Mouse (Mus musculus): Measurements from ENCODE around the gene Kcnma1. TPM values are rescaled to one million over a fixed set of nuclear protein-coding genes. Genes with fewer than 3 reads are reported as not detected.

Gene Kcnma1
- total and polyA plus RNA-seq, 3 experiments: not detected

- no peak for TF ChIP-seq USF2 (IDR thresholded peaks at IDR 0.05; ENCODE audit: borderline replicate concordance in 1 of 2, insufficient read depth in 1 of 2, low read depth in 1 of 2, low read length in 2 of 2)
- TF ChIP-seq UBTF (IDR thresholded peaks at IDR 0.05; ENCODE audit: borderline replicate concordance, insufficient read depth, low read depth, low read length): no peak
- no peak for TF ChIP-seq RAD21 (IDR thresholded peaks at IDR 0.05; ENCODE audit: low read depth, low read length)
- TF ChIP-seq MYC (IDR thresholded peaks at IDR 0.05; ENCODE audit: low read depth, low read length): no peak
Observed at GRCm38 (mm10) chr14:23908564-23908963, 105.7 kb downstream of the Kcnma1 start (continued).

GRCm38 (mm10) chr14:23902636-23903279 is 111.5 kb downstream of the Kcnma1 start:
- no peak for DNase-seq (ENCODE audit: low read depth, low spot score)
- TF ChIP-seq GABPA (IDR thresholded peaks at IDR 0.05; ENCODE audit: low read depth, low read length) (no peak), POLR2A (IDR thresholded peaks at IDR 0.05; ENCODE audit: control insufficient read depth in 1 of 2, insufficient read depth in 1 of 2, low read depth in 1 of 2, low read length in 2 of 2, poor library complexity in 1 of 2) (no peak), TBP (IDR thresholded peaks at IDR 0.05; ENCODE audit: low read depth, low read length) (no peak), ZKSCAN1 (IDR thresholded peaks at IDR 0.05; ENCODE audit: low read depth, low read length) (no peak), ZC3H11A (IDR thresholded peaks at IDR 0.05; ENCODE audit: low read depth, low read length) (no peak), ELF1 (IDR thresholded peaks at IDR 0.05; ENCODE audit: low read depth, low read length) (no peak), HCFC1 (IDR thresholded peaks at IDR 0.05; ENCODE audit: low read depth, low read length) (no peak), EP300 (IDR thresholded peaks at IDR 0.05; ENCODE audit: low read depth in 1 of 2, low read length in 2 of 2) (no peak)
- Histone ChIP-seq H3K27me3 (ENCODE audit: control insufficient read depth in 1 of 2, insufficient read depth in 2 of 2, low read length in 2 of 2) (no peaks in the 10 kb centered on the region), H3K9ac (ENCODE audit: control insufficient read depth, low read depth, low read length, poor library complexity, severe bottlenecking) (no peak overlapping the region), H3K4me3 (ENCODE audit: control insufficient read depth in 1 of 2, insufficient read depth in 1 of 2, low read depth in 2 of 2, low read length in 2 of 2) (no peak overlapping the region), H3K4me1 (ENCODE audit: control insufficient read depth in 1 of 2, insufficient read depth in 2 of 2, low read length in 2 of 2) (no peaks in the 10 kb centered on the region), H3K27ac (ENCODE audit: control insufficient read depth, low read depth, low read length) (no peak overlapping the region), H3K79me2 (ENCODE audit: control insufficient read depth, insufficient read depth, low read length, poor library complexity) (no peaks in the 10 kb centered on the region), H3K9me3 (replicated peaks; ENCODE audit: insufficient read depth, low read length) (no peaks in the 10 kb centered on the region), H3K36me3 (ENCODE audit: control insufficient read depth in 1 of 2, insufficient read depth in 2 of 2, low read length in 2 of 2) (no peaks in the 10 kb centered on the region)

- no peaks in the 10 kb centered on the region for H3K4me1 ChIP-seq (ENCODE audit: control insufficient read depth in 1 of 2, insufficient read depth in 2 of 2, low read length in 2 of 2)
- H3K9me3 ChIP-seq (replicated peaks; ENCODE audit: insufficient read depth, low read length): no peaks in the 10 kb centered on the region
- H3K27me3 ChIP-seq (ENCODE audit: control insufficient read depth in 1 of 2, insufficient read depth in 2 of 2, low read length in 2 of 2): no peaks in the 10 kb centered on the region
- no peak overlapping the region for H3K27ac ChIP-seq (ENCODE audit: control insufficient read depth, low read depth, low read length)
- DNase-seq (ENCODE audit: low read depth, low spot score): no peak
- H3K36me3 ChIP-seq (ENCODE audit: control insufficient read depth in 1 of 2, insufficient read depth in 2 of 2, low read length in 2 of 2): no peaks in the 10 kb centered on the region
- H3K9ac ChIP-seq (ENCODE audit: control insufficient read depth, low read depth, low read length, poor library complexity, severe bottlenecking): no peak overlapping the region
- no peak overlapping the region for H3K4me3 ChIP-seq (ENCODE audit: control insufficient read depth in 1 of 2, insufficient read depth in 1 of 2, low read depth in 2 of 2, low read length in 2 of 2)
- H3K79me2 ChIP-seq (ENCODE audit: control insufficient read depth, insufficient read depth, low read length, poor library complexity): no peaks in the 10 kb centered on the region
- no peak for TF ChIP-seq POLR2A (IDR thresholded peaks at IDR 0.05; ENCODE audit: control insufficient read depth in 1 of 2, insufficient read depth in 1 of 2, low read depth in 1 of 2, low read length in 2 of 2, poor library complexity in 1 of 2)
- no peak for TF ChIP-seq CTCF (IDR thresholded peaks at IDR 0.05 in 2 of 3, conservative IDR thresholded peaks at IDR 0.05 in 1 of 3; ENCODE audit: control insufficient read depth in 1 of 3, insufficient read depth in 1 of 3, low read depth in 2 of 3, low read length in 3 of 3, poor library complexity in 1 of 3, severe bottlenecking in 1 of 3)
- no peak for TF ChIP-seq GABPA (IDR thresholded peaks at IDR 0.05; ENCODE audit: low read depth, low read length)
- no peak for TF ChIP-seq BHLHE40 (IDR thresholded peaks at IDR 0.05; ENCODE audit: borderline replicate concordance, low read depth, low read length)
- TF ChIP-seq MAX (IDR thresholded peaks at IDR 0.05; ENCODE audit: low read length): no peak
- no peak for TF ChIP-seq NELFE (IDR thresholded peaks at IDR 0.05; ENCODE audit: low read depth, low read length)
- TF ChIP-seq ZC3H11A (IDR thresholded peaks at IDR 0.05; ENCODE audit: low read depth, low read length): no peak
- TF ChIP-seq CHD2 (IDR thresholded peaks at IDR 0.05; ENCODE audit: low read length): no peak
- no peak for TF ChIP-seq ZNF384 (IDR thresholded peaks at IDR 0.05; ENCODE audit: low read depth, low read length)
- TF ChIP-seq POLR2AphosphoS2 (IDR thresholded peaks at IDR 0.05; ENCODE audit: low read length): no peak
- no peak for TF ChIP-seq ZMIZ1 (IDR thresholded peaks at IDR 0.05; ENCODE audit: low read depth, low read length)
- TF ChIP-seq KAT2A (conservative IDR thresholded peaks at IDR 0.05; ENCODE audit: low read depth, low read length): no peak
- TF ChIP-seq MYC (IDR thresholded peaks at IDR 0.05; ENCODE audit: low read depth, low read length): no peak
- TF ChIP-seq TAL1 (IDR thresholded peaks at IDR 0.05; ENCODE audit: low read length): no peak
- TF ChIP-seq SMC3 (IDR thresholded peaks at IDR 0.05; ENCODE audit: low read depth, low read length): no peak
- TF ChIP-seq MXI1 (IDR thresholded peaks at IDR 0.05; ENCODE audit: low read depth, low read length): no peak
- no peak for TF ChIP-seq UBTF (IDR thresholded peaks at IDR 0.05; ENCODE audit: borderline replicate concordance, insufficient read depth, low read depth, low read length)
- no peak for TF ChIP-seq MAZ (IDR thresholded peaks at IDR 0.05; ENCODE audit: low read depth, low read length)
- TF ChIP-seq USF2 (IDR thresholded peaks at IDR 0.05; ENCODE audit: borderline replicate concordance in 1 of 2, insufficient read depth in 1 of 2, low read depth in 1 of 2, low read length in 2 of 2): no peak
- no peak for TF ChIP-seq USF1 (IDR thresholded peaks at IDR 0.05; ENCODE audit: low read depth, low read length)
Observed at GRCm38 (mm10) chr14:23899462-23899861, 114.8 kb downstream of the Kcnma1 start.

All from MEL (cell line).